Mouse (Mus musculus) kidney, postnatal 0 days (tissue): ENCODE measurements around the gene Unc119b. TPM values are rescaled to one million over a fixed set of nuclear protein-coding genes. Genes with fewer than 3 reads are reported as not detected.

Experiments used
- ATAC-seq: fragments of 200-750 bp; cut with Nextera tagmentation; replicated peaks from 2 replicates; pipeline ENCODE4 v1.8.0; 2017; ENCODE audit warnings: low read depth, moderate number of reproducible peaks, moderate TSS enrichment, moderate library complexity; ENCODE audit not compliant: low FRiP score
- DNase-seq: peaks from one replicate; pipeline ENCODE4 v3.0.0-alpha.2; 2016; ENCODE audit warnings: low spot score
- H3K27ac ChIP-seq: fragments of 300-500 bp; sonication (generic); 2 replicates; pipeline ENCODE4 v1.5.1; 2014; ENCODE audit warnings: mild to moderate bottlenecking
- H3K27me3 ChIP-seq: fragments of 300-500 bp; sonication (generic); 2 replicates; pipeline ENCODE4 v1.6.1; 2014; ENCODE audit warnings: low read length, mixed read lengths; ENCODE audit not compliant: insufficient read depth
- H3K36me3 ChIP-seq: fragments of 300-500 bp; sonication (generic); 2 replicates; pipeline ENCODE4 v1.6.1; 2014; ENCODE audit warnings: low read length, mixed read lengths; ENCODE audit not compliant: insufficient read depth
- H3K4me1 ChIP-seq: fragments of 300-500 bp; sonication (generic); replicated peaks from 2 replicates; pipeline ENCODE4 v1.6.1; 2014; ENCODE audit warnings: antibody characterized with exemption, low read length, mixed read lengths; ENCODE audit not compliant: insufficient read depth
- H3K4me2 ChIP-seq: fragments of 300-500 bp; sonication (generic); 2 replicates; pipeline ENCODE4 v1.6.1; 2014; ENCODE audit warnings: mild to moderate bottlenecking, low read length, moderate library complexity, mixed read lengths
- H3K4me3 ChIP-seq: fragments of 300-500 bp; sonication (generic); replicated peaks from 2 replicates; pipeline ENCODE4 v1.5.1; 2014; ENCODE audit warnings: low read depth, low read length
- H3K9ac ChIP-seq: fragments of 300-500 bp; sonication (generic); 2 replicates; pipeline ENCODE4 v1.6.1; 2014; ENCODE audit warnings: low read depth, low read length
- H3K9me3 ChIP-seq: fragments of 300-500 bp; sonication (generic); replicated peaks from 2 replicates; pipeline ENCODE4 v1.6.1; 2016; ENCODE audit warnings: low read length, inconsistent platforms, mixed read lengths
- CTCF ChIP-seq: IDR thresholded peaks from 2 replicates; pipeline ENCODE4 v1.5.1; 2016; ENCODE audit warnings: antibody characterized with exemption, low read depth, mild to moderate bottlenecking, moderate library complexity
- WGBS: fragments of 180-500 bp; shearing (Covaris S2); extraction: QIAGEN DNeasy Blood & Tissue Kit; methylation state at CpG from one replicate; pipeline ENCODE4 v1.1.7; 2014; 5-methylcytosine and 5-hydroxymethylcytosine counted together
- polyA plus RNA-seq: library from polyadenylated mRNA; unstranded; fragments of >200 nt; fragmentation: Nextera tagmentation; extraction: Ambion mirVana; gene quantifications from 2 replicates; pipeline ENCODE4 v1.2.1, GENCODE M21; 2015

The Unc119b gene
- polyA plus RNA-seq, 1 experiment from 2014 or later = 40.8 TPM

DNA sequence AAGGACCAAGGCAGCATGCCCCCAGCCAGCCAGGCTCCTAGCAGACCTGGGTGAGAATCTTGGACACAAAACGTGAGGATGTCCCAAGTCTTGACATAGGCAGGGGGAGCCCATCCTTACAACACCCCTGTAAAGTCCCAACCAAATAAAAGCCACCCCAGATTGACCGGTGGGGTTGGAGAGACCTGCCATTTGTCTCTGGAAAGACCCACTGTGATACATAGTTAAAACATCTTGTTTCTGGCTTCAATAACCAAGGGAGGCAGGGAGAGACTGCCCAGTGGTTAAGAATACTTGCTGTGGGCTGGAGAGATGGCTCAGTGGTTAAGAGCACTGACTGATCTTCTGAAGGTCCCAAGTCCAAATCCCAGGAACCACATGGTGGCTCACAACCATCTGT, 32.5 kb downstream of the Unc119b start:
- Histone ChIP-seq H3K4me1 (no peaks in the 10 kb centered on the region), H3K4me3 (no peak overlapping the region), H3K9ac (no peak overlapping the region), H3K4me2 (no peak overlapping the region), H3K27me3 (no peaks in the 10 kb centered on the region), H3K36me3 (peaks cover 21% of the 10 kb centered on the region; the same call in 1 of the 2 replicates), H3K27ac (no peak overlapping the region), H3K9me3 (no peaks in the 10 kb centered on the region)
- ATAC-seq = no peak
- TF ChIP-seq CTCF = no peak
- WGBS = 90% methylated on average over 2 of the region's 2 CpGs
- DNase-seq = no peak

- Histone ChIP-seq H3K36me3 (peaks cover 37% of the 10 kb centered on the region), H3K27me3 (no peaks in the 10 kb centered on the region), H3K4me1 (no peaks in the 10 kb centered on the region), H3K27ac (no peak overlapping the region), H3K9me3 (no peaks in the 10 kb centered on the region), H3K4me3 (no peak overlapping the region), H3K9ac (no peak overlapping the region), H3K4me2 (no peak overlapping the region)
- no peak for TF ChIP-seq CTCF
- no peak for ATAC-seq
- 71% methylated on average over 6 of the region's 6 CpGs for WGBS
- no peak for DNase-seq
Measured at GRCm38 (mm10) chr5:115100473-115100872, 34.3 kb downstream of the Unc119b start.

- Histone ChIP-seq H3K36me3 (peaks cover 42% of the 10 kb centered on the region), H3K9ac (no peak overlapping the region)
- ATAC-seq = no peak
Measured at GRCm38 (mm10) chr5:115099991-115100390, 34.8 kb downstream of the Unc119b start.

DNA sequence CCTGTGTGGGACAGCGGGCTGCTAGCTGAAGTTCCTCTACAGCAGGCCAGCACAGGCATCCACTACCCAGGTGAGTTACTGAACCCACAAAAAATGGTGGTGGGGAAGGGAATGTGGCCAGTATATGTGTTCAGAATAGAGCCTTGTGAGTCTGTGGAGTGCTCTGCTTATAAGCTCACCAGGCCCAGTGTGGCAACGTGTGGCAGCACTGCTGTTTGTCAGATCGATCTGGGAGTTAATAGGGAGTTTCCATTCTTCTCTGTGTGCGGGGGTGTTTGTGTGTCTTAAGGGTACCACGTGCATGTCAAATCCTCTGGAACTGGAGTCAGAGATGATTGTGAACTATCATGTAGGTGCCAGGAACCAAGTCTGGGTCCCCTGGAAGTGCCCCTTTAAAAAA, 35.2 kb downstream of the Unc119b start:
- 73% methylated on average over 5 of the region's 5 CpGs for WGBS
- Histone ChIP-seq H3K27me3 (no peaks in the 10 kb centered on the region), H3K36me3 (peaks cover 45% of the 10 kb centered on the region), H3K9ac (no peak overlapping the region), H3K9me3 (no peaks in the 10 kb centered on the region), H3K4me1 (no peaks in the 10 kb centered on the region), H3K27ac (no peak overlapping the region), H3K4me3 (no peak overlapping the region), H3K4me2 (no peak overlapping the region)
- TF ChIP-seq CTCF = no peak
- no peak for DNase-seq
- ATAC-seq = no peak

More at GRCm38 (mm10) chr5:115099991-115100390, 34.8 kb downstream of the Unc119b start:
- WGBS = 78% methylated on average over 9 of the region's 9 CpGs
- no peak for DNase-seq
- Histone ChIP-seq H3K4me2 (no peak overlapping the region), H3K27ac (no peak overlapping the region), H3K27me3 (no peaks in the 10 kb centered on the region), H3K9me3 (no peaks in the 10 kb centered on the region), H3K4me1 (no peaks in the 10 kb centered on the region), H3K4me3 (no peak overlapping the region)
- no peak for TF ChIP-seq CTCF

GRCm38 (mm10) chr5:115098195-115098594, 36.6 kb downstream of the Unc119b start, which contains the start of gene Gm10401:
TSS of gene Gm10401 (minus strand) at chr5:115098295.
- no peak for ATAC-seq
- H3K36me3 ChIP-seq = peaks cover 43% of the 10 kb centered on the region

DNA sequence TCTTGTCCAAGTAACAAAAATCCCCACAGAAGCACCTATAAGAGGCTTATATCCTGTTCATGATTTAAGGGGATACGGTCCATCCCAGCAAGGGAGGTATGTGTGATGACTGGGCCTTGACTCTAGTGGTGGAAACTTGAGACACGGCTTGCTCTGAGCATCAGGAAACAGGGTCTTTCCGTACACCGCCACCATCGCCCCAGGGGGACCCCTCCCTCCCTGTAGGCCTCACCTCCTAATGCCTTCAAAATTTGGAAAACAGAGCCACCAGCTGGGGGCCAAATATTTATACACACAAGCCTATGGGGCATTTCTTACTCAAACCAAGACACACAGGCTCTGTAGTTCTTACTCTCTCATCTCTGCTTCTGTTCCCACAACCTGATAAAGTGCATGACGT, 43.0 kb downstream of the Unc119b start:
- no peak for TF ChIP-seq CTCF
- DNase-seq = no peak
- H3K9me3 ChIP-seq = no peaks in the 10 kb centered on the region
- H3K27me3 ChIP-seq = no peaks in the 10 kb centered on the region
- WGBS = 83% methylated on average over 6 of the region's 6 CpGs
- peaks cover 54% of the 10 kb centered on the region for H3K36me3 ChIP-seq
- H3K4me1 ChIP-seq = no peaks in the 10 kb centered on the region
- ATAC-seq = no peak
- H3K4me3 ChIP-seq = no peak overlapping the region
- no peak overlapping the region for H3K27ac ChIP-seq
- H3K4me2 ChIP-seq = no peak overlapping the region
- H3K9ac ChIP-seq = no peak overlapping the region

More at GRCm38 (mm10) chr5:115098195-115098594, 36.6 kb downstream of the Unc119b start, which contains the start of gene Gm10401:
- Histone ChIP-seq H3K27me3 (no peaks in the 10 kb centered on the region), H3K9me3 (no peaks in the 10 kb centered on the region), H3K4me1 (no peaks in the 10 kb centered on the region), H3K4me2 (no peak within 1 kb of the TSS), H3K27ac (no peak within 1 kb of the TSS), H3K4me3 (no peak within 1 kb of the TSS), H3K9ac (no peak within 1 kb of the TSS)
- no peak for DNase-seq
- TF ChIP-seq CTCF = no peak
- 97% methylated on average over 8 of the region's 8 CpGs for WGBS

DNA sequence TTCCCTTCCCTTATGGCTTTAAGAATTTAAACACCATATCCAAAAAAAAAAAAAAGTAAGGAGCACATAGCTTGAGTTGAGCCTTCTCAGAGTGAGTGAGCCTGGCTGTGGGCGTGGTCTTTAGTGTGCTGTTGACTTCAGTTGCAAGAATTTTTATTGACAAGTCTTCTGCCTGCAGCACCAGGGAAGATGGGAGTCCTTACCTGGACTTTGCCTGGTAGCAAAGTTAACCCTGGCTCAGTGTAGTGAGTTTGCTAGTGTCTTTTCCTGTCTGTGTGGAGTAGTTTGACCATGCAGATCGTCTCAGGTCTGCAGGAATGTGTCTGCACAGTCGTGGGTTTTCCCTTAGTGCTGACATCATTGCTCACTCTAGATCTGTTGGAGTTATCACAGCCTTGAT, 43.8 kb downstream of the Unc119b start:
- Histone ChIP-seq H3K4me1 (no peaks in the 10 kb centered on the region), H3K4me2 (no peak overlapping the region), H3K4me3 (no peak overlapping the region), H3K9ac (no peak overlapping the region), H3K36me3 (peaks cover 55% of the 10 kb centered on the region), H3K9me3 (no peaks in the 10 kb centered on the region), H3K27me3 (no peaks in the 10 kb centered on the region), H3K27ac (no peak overlapping the region)
- no peak for DNase-seq
- WGBS = 71% methylated on average over 3 of the region's 3 CpGs
- no peak for ATAC-seq
- TF ChIP-seq CTCF = no peak
